Mouse (Mus musculus) right cerebral cortex, adult 2 months (tissue): ENCODE data around the gene Alkbh2.

Experiments
- DNase-seq, 2 experiments: peaks; one replicate each; pipeline ENCODE4 v3.0.0; 2021 to 2022; ENCODE audit warnings: low spot score in 2 of 2

Alkbh2 gene

DNA sequence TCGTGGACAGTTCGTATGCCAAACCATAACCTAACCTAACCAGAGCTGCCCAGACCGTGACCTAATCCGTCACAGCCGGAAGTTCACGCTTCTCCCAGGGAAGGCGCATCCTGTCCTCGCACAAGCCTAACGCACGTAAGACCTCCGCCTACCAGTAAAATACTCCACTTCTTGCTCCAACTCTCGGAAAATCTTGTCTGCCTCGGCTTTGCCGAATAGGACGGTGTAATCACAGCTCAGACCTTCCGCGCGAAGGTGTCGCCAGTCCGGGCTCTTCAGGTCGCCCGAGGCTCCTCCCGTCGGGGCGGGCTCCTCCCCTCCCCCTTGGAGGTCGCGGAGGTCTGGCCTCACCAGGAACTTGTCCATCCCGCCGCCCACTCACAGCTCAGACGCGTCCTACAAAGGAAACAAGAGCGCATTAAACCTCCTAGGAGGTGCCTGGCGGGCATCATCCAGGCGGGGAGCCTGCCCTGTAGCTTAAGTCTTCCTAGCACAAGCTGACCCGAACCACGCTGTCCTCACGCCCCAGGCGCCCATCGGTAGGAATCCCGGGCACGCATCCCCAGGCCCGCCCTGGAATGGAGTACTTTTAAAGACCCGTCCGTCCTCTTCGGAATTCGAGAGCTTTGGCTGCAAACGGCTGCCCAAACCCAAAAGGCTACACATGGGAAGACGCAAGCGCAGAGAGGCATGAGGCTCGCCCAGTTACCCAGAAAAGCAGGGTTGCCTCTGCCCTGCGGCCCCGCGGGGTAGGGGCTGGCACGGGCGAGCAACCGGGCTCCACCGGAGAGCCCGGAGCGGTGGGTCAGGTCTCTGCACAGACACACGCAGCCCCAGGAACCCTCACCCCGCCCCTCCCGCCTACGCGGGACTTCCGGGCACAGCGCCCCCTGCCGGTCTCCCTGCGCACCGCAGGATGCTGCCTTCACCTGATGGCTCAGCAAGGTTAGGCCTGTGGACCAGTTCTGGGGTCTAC lies at the start of gene Alkbh2:
TSS of gene Alkbh2 (minus strand) at position 845 of the 976 bp plus-strand sequence.
- DNase-seq: peak; percentile 70 to 78

GRCm38 (mm10) chr5:114176548-114177400 lies 48.8 kb upstream of the Alkbh2 start:
- no peak for DNase-seq

- peak; percentile 29 to 60 for DNase-seq
Observed at GRCm38 (mm10) chr5:114175596-114176171, 47.7 kb upstream of the Alkbh2 start.

DNA sequence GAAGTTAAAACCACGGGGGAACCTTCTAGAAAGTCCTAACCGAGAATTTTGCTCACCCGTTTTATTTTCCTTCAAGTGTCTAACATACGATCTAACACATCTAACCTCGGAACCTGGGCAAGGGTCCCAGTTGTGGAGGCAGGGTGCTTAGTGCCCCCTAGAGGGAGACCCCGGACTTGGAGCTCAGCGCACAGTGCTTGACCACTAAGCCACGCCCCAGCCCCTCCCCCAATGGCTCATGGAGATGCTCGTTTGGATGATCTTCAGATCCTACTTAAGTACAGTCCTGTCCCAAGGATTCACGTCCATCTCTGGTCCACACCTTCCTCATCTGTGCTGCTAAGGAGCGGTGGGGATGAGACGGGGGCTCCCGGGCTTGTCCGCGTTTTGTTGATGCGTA lies 46.6 kb upstream of the Alkbh2 start:
- DNase-seq: no peak

- DNase-seq: no peak
Observed at GRCm38 (mm10) chr5:114173877-114174581, 46.0 kb upstream of the Alkbh2 start.

- DNase-seq: no peak
Observed at GRCm38 (mm10) chr5:114173458-114173857, 45.4 kb upstream of the Alkbh2 start.

DNA sequence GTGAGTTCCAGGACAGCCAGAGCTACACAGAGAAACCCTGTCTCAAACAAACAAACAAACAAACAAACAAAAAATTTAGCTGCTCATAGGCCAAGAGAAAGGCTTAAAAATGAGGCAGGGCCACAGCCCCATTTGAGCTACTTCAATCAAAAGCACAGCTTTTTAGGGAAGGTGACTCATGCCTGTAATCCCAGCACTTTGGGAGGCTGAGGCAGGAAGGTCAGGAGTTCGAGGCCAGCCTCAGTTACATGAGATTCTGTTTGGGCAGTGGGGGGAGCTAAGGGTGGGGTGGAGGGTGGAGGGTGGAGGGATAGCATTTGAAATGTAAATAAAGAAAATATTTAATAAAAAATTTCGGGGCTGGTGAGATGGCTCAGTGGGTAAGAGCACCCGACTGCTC lies 44.9 kb upstream of the Alkbh2 start:
- DNase-seq: no peak

GRCm38 (mm10) chr5:114170345-114170744 lies 42.3 kb upstream of the Alkbh2 start:
- DNase-seq: no peak

DNA sequence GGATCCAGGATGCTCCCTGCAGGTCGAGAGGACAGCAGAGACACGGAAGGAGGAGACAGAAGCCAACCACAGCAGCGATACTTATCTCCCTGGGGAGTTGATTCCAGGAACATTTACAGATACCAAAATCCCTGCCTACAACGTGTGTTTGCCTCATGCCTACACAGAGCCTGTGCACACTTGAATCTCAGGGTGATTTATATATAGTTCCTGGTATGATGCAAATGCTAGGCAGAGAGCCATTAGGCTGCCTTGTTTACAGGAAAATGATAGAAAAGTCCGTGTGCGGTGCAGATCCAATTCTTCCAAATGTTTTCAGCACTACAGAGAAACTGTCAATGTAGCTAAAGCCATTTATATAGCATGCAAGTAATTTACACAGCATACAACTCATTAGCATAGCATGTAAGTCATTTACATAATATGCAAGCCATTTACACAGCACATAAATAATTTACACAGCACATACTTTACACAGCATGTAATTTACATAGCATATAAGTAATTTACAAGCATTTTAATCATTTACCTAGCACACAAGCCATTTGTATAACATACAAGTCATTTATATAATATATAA lies 35.2 kb upstream of the Alkbh2 start:
- peak; percentile 37 to 56 for DNase-seq

GRCm38 (mm10) chr5:114162106-114162815 lies 34.2 kb upstream of the Alkbh2 start:
- DNase-seq: no peak

DNA sequence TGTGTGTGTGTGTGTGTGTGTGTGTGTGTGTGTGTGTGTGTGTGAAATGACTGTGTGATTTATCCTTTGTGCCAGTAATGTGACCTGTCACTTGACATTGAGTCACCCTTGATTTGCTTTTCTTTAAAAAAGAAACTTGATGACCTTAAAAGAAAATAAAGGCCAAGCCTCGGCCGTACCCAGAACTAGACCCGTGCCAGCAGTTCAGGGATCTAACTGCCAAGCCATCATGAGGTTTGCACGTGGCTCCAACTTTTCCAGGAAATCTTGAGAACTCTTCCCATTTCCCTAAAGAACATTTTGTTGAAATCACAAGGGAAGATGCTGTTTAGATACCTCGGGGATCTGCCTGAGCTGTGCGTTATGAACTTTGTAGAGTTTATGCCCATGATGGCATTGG lies 33.4 kb upstream of the Alkbh2 start:
- no peak for DNase-seq

- DNase-seq: no peak
Observed at GRCm38 (mm10) chr5:114157236-114157635, 29.2 kb upstream of the Alkbh2 start.

DNA sequence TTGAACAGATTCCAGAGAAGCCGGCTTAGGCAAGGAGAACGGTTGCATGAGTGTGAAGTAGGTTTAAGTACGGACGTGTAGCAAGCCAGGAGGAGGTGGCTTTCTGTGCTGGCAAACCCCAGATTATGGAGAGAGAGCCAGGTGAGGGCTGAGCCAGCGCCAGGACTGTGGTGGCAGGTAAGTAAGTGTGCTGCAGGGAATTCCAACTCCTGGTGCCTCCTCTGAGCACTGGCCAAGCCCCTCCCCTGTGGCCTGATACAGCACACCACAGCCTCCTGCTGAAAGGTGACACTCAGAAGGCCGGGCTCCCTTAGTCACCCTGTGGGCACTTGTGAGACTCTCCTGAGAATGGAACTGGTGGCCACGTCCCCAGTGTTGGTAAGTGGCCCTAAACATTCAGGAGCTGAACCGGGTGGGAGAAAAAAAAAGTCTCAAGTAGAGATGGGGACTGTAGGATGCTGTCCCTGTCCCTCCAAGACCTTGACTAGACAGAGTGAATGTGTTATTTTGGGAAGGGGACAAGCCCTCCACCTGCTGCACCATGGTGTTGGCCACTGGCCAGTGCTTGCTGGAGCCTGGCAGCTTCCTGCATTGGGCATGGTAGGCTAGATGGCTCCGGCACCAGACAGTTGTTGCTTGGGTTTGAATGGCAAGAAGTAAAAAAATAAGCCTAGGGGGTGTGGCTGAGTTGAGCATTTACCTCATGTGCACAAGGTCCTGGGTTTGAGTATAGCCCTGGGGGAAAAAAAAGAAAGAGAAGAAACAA lies 27.3 kb upstream of the Alkbh2 start:
- DNase-seq: no peak

DNA sequence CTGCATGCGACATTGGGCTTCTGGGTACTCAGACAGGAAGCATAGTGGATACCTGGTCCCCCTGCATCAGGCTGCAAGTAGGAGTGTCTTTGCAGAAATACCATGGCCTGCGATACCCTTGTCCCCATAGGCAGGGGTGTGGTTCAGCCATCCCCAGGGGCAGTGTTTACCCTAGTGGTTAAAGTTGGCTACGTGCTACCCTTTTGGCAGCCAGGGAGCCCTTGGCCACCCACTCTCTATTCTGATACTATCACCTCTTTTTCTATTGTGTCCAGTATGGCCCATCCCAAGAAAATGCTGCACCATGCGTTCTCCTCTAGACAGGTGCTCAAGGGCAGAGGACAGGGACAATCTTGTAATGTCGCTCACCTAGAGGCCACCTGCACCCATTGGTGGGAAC lies 26.7 kb upstream of the Alkbh2 start:
- no peak for DNase-seq

- no peak for DNase-seq
Observed at GRCm38 (mm10) chr5:114153490-114153889, 25.5 kb upstream of the Alkbh2 start.

DNA sequence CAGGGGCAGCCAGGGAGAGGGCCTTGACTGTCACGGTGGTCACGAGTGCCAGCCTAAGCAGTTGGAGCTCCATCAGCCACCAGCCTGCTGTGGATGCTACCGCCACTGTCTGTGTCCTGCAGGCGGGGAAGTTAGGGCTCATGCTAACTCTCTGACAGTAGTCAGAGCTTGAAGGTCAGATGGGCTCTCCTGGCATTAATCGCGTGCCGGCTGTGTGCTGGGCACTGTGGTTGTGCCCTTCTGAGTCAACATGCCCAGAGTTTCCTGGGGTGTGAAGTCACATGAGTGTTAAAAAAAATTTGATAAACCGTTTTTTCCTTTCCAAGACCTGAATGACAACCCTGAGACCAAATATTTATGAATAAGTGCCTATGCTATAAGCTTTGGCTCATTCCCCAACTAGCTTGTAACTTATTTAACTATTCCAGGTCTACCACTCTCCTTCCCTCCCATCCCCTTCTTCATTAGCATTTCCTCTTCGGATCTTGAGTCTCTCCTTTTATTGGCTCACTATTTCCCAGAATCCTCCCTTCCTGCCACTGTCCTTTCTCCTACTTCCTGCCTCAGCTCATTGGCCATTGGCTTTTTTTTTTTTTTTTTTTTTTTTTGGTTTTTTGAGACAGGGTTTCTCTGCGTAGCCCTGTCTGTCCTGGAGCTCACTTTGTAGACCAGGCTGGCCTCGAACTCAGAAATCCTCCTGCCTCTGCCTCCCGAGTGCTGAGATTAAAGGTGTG lies 24.5 kb upstream of the Alkbh2 start:
- no peak for DNase-seq

DNA sequence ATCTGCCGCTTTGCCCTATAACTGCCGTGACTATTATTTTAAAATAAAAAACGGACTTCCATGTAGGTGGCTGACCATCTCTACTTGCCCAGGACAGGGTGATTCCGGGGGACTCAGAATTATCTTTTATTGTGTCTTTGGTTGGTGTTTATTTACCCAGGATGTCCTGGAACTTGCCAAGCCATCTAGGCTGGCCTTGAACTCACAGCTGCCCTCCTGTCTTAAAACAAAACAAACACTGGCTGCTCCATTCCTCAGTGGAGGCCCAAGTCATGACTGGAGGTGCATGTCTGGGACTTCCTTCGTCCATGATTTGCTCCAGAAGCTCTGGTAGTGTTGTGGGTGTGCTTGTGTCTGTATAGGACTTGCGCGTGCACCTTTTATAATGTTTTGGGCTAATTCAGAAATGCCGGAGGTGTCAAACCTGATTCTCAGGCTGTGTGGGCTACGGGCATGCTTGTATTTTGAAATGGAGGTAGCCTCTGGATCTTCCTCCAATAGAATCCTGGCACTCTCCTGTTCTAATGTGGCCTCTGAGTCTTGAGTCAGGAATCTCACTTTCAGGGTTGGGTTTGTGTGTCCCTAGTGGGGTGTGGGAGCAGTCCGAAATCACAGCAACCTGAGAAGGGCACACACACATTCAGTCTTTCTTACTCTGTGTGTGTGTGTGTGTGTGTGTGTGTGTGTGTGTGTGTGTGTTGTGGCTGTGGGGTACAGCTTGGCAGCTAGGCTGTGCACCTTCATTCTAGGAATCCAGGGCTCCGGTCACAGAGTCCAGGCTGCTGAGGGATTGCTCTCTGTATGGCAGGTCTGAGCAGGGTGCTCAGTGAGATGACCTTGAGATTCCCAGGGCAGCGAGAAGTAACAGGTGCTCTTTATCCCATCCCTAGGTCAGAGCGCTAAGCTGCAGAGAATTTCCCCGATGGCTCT lies 19.3 kb upstream of the Alkbh2 start:
- no peak for DNase-seq
